9 mouse cellular contexts compared by ENCODE assay signal in genomic region chr4:148676188-148676960, GRCm38 (mm10). TPM values are rescaled to one million over a fixed set of nuclear protein-coding genes. Genes with fewer than 3 reads are reported as not detected.
A peak's percentile ranks its signal among the peaks of the same experiment; 100 is the strongest.
DNase-seq lines count a peak whose midpoint lies in the region; ATAC-seq lines count a peak whose summit lies in the region.
"Had no signal": no experiment of that assay in that cellular context is flagged by ENCODE, and none has a peak within 500 bp of the region (broad histone marks: within the 10 kb centered on the region; RNA-seq: fewer than 3 reads in every experiment).

No protein-coding gene starts in this region.

- H3K27me3 ChIP-seq in heart, embryonic 10.5 days (ENCODE audit: insufficient read depth, poor library complexity, severe bottlenecking), result no peaks in the 10 kb centered on the region; the same call in 1 of the 2 replicates
- no peaks in the 10 kb centered on the region for H3K27me3 ChIP-seq in kidney, embryonic 15.5 days

- H3K9ac ChIP-seq in kidney, embryonic 15.5 days, result no peak overlapping the region

- no peaks in the 10 kb centered on the region for H3K9me3 ChIP-seq in heart, embryonic 10.5 days
- no peaks in the 10 kb centered on the region for H3K9me3 ChIP-seq in kidney, embryonic 15.5 days (replicated peaks)

- peak overlapping the region; percentile 27 for H3K4me3 ChIP-seq in heart, embryonic 10.5 days
- H3K4me3 ChIP-seq in kidney, embryonic 15.5 days (replicated peaks), result no peak overlapping the region

- 41% methylated on average over 16 of the region's 16 CpGs for WGBS in heart, embryonic 10.5 days
- WGBS in kidney, embryonic 15.5 days, result 11% methylated on average over 16 of the region's 16 CpGs

- peak overlapping the region; percentile 30; the same call in 1 of the 2 replicates for H3K4me2 ChIP-seq in kidney, embryonic 15.5 days

- H3K4me1 ChIP-seq in heart, embryonic 10.5 days, result peaks cover 40% of the 10 kb centered on the region
- H3K4me1 ChIP-seq in kidney, embryonic 15.5 days, result peaks cover 47% of the 10 kb centered on the region

- H3K36me3 ChIP-seq in heart, embryonic 10.5 days, result no peaks in the 10 kb centered on the region
- H3K36me3 ChIP-seq in kidney, embryonic 15.5 days, result no peaks in the 10 kb centered on the region

- peak overlapping the region; percentile 79 for H3K27ac ChIP-seq in heart, embryonic 10.5 days
- peak overlapping the region; percentile 82 for H3K27ac ChIP-seq in kidney, embryonic 15.5 days

- peak; percentile 84 for ATAC-seq in kidney, embryonic 15.5 days (replicated peaks; ENCODE audit: low FRiP score)

- DNase-seq in embryo, embryonic 9.5 days (ENCODE audit: extremely low spot score), result peak; percentile 65
- DNase-seq in heart, embryonic 10.5 days (ENCODE audit: low spot score), result no peak
- DNase-seq in lung, postnatal 14 days, result peak; percentile 57
- no peak for DNase-seq in cerebellum, adult 11-12 months
- DNase-seq in thymus, postnatal 4 days, result no peak
- no peak for DNase-seq in layer of hippocampus, adult 9-11 months
- DNase-seq in spleen, postnatal 10 days (ENCODE audit: low spot score in 2 of 2), result no peak

RNA-seq across cellular contexts. Expression of gene Gm572, which starts 33.3 kb away (rescaled TPM):
- polyA plus RNA-seq in heart, embryonic 10.5 days (2016; fragmentation: Nextera tagmentation; extraction: Ambion mirVana), result not detected in 2 replicates
- polyA plus RNA-seq in kidney, embryonic 15.5 days (2015; fragmentation: Nextera tagmentation; extraction: Ambion mirVana), result not detected in 2 replicates
- polyA plus RNA-seq: brain, embryonic 14.5 days had no signal

RNA-seq across cellular contexts. Expression of gene Tardbp, which starts 49.6 kb away (rescaled TPM):
- 238 and 301 TPM in 2 replicates for polyA plus RNA-seq in heart, embryonic 10.5 days (2016; fragmentation: Nextera tagmentation; extraction: Ambion mirVana)
- polyA plus RNA-seq in kidney, embryonic 15.5 days (2015; fragmentation: Nextera tagmentation; extraction: Ambion mirVana), result 360 and 392 TPM in 2 replicates

Comparison
In these comparisons a context has a peak if more than half of its experiments do, and no peak if none do; other contexts are left out.
1. DNase-seq: peak in embryo, embryonic 9.5 days (single experiment) and lung, postnatal 14 days (single experiment); none in heart, embryonic 10.5 days (single experiment), cerebellum, adult 11-12 months (single experiment), thymus, postnatal 4 days (single experiment), layer of hippocampus, adult 9-11 months (single experiment) and spleen, postnatal 10 days (0 of 2).